Mouse (Mus musculus): Measurements from ENCODE around the gene Cyb5r2. TPM values are rescaled to one million over a fixed set of nuclear protein-coding genes. Genes with fewer than 3 reads are reported as not detected.

Cyb5r2 gene
- polyA plus RNA-seq, 1 experiment from 2014 or later: not detected

DNA sequence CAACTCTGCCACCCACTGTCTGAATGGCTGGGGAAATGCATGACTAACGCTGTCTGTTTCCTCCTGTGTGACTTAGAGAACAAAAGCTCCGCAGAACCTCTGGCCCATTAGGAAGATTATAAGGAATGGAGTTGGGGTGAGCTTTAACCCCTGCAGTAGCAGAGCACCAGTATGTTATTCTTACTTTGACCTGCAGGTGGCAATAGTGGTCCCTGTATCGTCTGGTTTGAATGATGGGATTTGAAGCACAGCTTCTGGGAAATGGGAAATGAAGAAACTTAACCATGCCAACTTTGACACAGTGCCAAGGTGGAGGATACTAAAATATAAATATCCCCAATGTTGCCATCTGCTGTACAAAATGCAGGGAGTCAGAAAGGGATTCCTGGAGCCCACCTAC, 8.6 kb downstream of the Cyb5r2 start:
- Histone ChIP-seq H3K27ac (no peak overlapping the region), H3K27me3 (no peaks in the 10 kb centered on the region), H3K9me3 (replicated peaks) (no peaks in the 10 kb centered on the region), H3K4me3 (no peak overlapping the region), H3K9ac (no peak overlapping the region), H3K36me3 (ENCODE audit: poor library complexity, severe bottlenecking) (no peaks in the 10 kb centered on the region), H3K4me1 (no peaks in the 10 kb centered on the region), H3K4me2 (no peak overlapping the region)
- ATAC-seq: peak; percentile 73
- WGBS: 3% methylated on average over 3 of the region's 3 CpGs

DNA sequence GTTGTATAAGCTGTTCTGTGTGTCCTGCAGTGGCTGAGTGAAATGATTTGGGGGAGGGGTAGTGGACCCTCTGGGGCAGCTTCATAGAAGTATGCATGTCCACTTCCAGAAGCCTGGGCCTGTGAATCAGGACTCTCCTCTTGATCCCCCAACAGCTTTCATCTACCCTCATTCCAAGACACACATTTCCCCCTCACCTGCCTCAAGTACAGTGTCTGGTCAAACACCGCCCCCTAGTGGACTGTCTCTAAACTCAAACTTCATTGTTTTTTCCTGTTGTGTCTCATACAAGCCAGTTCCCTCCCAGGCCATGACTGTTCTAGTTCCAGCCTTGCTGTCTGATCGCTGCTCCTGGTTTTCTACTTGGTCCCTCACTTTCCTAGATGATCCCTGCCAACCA, 9.9 kb downstream of the Cyb5r2 start:
- ATAC-seq: no peak; the same call in 1 of the 2 replicates
- Histone ChIP-seq H3K9ac (no peak overlapping the region), H3K4me3 (no peak overlapping the region), H3K36me3 (ENCODE audit: poor library complexity, severe bottlenecking) (no peaks in the 10 kb centered on the region), H3K27ac (no peak overlapping the region), H3K27me3 (no peaks in the 10 kb centered on the region), H3K4me1 (no peaks in the 10 kb centered on the region), H3K4me2 (no peak overlapping the region), H3K9me3 (replicated peaks) (no peaks in the 10 kb centered on the region)
- 26% methylated on average over 2 of the region's 2 CpGs for WGBS

DNA sequence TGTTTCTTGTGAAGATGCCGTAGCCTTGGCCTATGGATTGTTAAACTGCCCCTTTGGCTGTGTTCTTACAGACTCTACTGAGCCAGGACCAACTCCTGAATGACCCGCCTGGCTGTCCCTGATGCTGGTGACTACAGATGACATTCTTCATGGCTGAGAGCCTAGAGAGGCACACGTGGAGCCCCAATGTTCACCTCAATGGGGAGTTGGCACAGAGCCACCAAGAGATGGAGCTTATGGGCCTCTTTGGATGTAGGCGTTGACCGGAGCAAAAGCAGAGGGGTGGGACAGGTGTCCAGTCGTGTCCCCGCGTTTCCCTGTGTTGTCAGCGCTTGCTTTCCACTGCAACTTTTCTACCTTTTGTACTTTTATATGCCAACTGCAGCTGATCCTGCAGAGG, 10.4 kb downstream of the Cyb5r2 start:
- WGBS: 86% methylated on average over 9 of the region's 9 CpGs
- ATAC-seq: no peak

DNA sequence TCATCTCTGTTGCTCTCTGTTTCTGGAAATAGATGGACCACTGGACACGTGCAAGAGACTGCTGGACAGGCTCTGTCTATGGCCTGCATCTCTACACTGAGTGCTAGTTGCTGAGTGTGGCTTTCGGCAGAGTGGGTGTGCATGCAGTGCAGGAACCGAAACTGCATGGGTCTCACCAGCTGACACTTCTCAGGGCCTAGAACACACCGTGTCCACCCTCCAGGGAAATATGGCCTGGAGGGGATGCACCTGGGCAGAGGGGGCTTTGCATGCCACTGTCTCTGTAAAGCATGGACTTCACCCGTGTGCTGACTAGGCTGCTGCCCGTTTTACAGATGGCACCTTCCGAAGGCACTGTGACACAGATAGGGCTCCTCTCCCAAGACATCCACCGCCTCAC, 11.8 kb downstream of the Cyb5r2 start:
- no peak overlapping the region for H3K4me3 ChIP-seq
- H3K27ac ChIP-seq: no peak overlapping the region
- no peaks in the 10 kb centered on the region for H3K4me1 ChIP-seq
- no peaks in the 10 kb centered on the region for H3K27me3 ChIP-seq
- H3K36me3 ChIP-seq (ENCODE audit: poor library complexity, severe bottlenecking): no peaks in the 10 kb centered on the region
- H3K4me2 ChIP-seq: no peak overlapping the region
- no peak for ATAC-seq
- WGBS: 90% methylated on average over 8 of the region's 8 CpGs
- no peaks in the 10 kb centered on the region for H3K9me3 ChIP-seq (replicated peaks)
- no peak overlapping the region for H3K9ac ChIP-seq

More for the DNA sequence above, 10.4 kb downstream of the Cyb5r2 start:
- Histone ChIP-seq H3K36me3 (ENCODE audit: poor library complexity, severe bottlenecking) (no peaks in the 10 kb centered on the region), H3K9ac (no peak overlapping the region), H3K9me3 (replicated peaks) (no peaks in the 10 kb centered on the region), H3K27ac (no peak overlapping the region), H3K4me3 (no peak overlapping the region), H3K4me2 (no peak overlapping the region), H3K4me1 (no peaks in the 10 kb centered on the region), H3K27me3 (no peaks in the 10 kb centered on the region)

DNA sequence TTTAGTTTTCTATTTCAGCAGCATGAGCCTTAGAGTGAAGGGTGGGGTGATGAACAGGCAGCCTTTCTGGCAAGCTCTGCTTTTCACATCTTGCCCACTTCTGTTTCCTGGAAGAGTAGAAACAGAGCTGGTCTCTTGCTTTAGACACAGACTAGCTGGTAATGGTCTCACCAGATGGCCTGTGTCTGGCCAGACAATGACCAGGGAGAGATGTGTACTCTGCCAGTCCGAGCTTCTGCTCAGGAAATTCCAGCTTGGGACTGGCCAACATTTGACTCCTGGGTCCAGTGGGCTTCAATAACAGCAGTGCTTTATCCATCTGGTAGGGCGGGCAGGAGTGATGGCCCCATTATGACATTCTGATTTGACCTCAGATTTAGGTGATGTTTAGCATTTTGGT, 12.7 kb downstream of the Cyb5r2 start:
- Histone ChIP-seq H3K9me3 (replicated peaks) (no peaks in the 10 kb centered on the region), H3K27me3 (no peaks in the 10 kb centered on the region), H3K4me2 (no peak overlapping the region), H3K4me3 (no peak overlapping the region), H3K9ac (no peak overlapping the region), H3K27ac (no peak overlapping the region), H3K36me3 (ENCODE audit: poor library complexity, severe bottlenecking) (no peaks in the 10 kb centered on the region), H3K4me1 (no peaks in the 10 kb centered on the region)
- WGBS: 69% methylated on average over 2 of the region's 2 CpGs
- ATAC-seq: no peak

DNA sequence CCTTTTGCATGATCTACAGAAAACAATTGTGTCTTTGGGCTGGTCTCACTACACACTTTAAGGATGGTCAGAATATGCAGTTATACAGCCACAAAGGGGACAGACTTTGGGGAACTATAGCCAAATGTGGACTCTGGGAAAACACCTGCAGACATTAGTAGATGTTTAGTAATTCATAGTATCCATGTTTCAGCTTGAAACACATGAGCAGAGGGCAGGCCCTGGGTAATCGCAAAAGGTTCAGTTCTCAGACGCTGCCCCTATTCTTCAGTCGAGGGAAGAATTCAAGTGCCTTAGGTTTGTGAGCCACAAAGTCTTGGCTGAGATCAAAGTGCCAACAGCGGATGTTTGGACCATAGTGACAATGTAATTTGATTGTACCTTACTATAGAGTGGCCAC, 13.4 kb downstream of the Cyb5r2 start:
- H3K27ac ChIP-seq: no peak overlapping the region
- no peak overlapping the region for H3K9ac ChIP-seq
- H3K36me3 ChIP-seq (ENCODE audit: poor library complexity, severe bottlenecking): no peaks in the 10 kb centered on the region
- no peaks in the 10 kb centered on the region for H3K4me1 ChIP-seq
- no peaks in the 10 kb centered on the region for H3K9me3 ChIP-seq (replicated peaks)
- no peak overlapping the region for H3K4me2 ChIP-seq
- no peaks in the 10 kb centered on the region for H3K27me3 ChIP-seq
- H3K4me3 ChIP-seq: no peak overlapping the region
- ATAC-seq: no peak
- WGBS: 89% methylated on average over 4 of the region's 4 CpGs

DNA sequence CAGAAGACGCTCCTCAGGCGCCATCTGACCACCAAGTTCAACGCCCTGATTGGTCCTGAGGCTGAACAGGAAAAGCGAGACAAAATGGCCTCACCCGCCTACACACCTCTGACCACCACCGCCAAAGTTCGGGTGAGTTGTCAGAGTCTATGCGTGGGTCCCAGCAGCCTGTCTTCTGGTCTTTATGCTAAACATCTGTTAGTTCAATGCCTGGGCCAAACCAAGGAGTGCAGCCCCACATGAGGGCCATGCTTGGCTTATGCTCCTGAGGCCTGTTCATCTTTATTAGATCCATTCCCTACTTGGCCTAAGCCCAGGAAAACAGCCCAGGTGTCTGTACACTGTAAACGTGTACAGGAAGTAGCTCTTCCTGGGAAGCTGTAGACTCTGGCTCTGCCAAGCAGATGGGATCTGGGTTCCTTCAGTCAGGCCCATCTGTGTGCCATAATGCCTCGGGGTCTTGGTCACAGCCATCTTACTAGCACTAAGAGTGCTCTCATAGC, 14.8 kb downstream of the Cyb5r2 start:
- no peak overlapping the region for H3K4me2 ChIP-seq
- no peak for ATAC-seq
- no peak overlapping the region for H3K27ac ChIP-seq
- 93% methylated on average over 10 of the region's 10 CpGs for WGBS
- H3K4me3 ChIP-seq: no peak overlapping the region
- H3K9ac ChIP-seq: no peak overlapping the region
- no peaks in the 10 kb centered on the region for H3K9me3 ChIP-seq (replicated peaks)
- H3K36me3 ChIP-seq (ENCODE audit: poor library complexity, severe bottlenecking): no peaks in the 10 kb centered on the region
- H3K27me3 ChIP-seq: no peaks in the 10 kb centered on the region
- no peaks in the 10 kb centered on the region for H3K4me1 ChIP-seq

DNA sequence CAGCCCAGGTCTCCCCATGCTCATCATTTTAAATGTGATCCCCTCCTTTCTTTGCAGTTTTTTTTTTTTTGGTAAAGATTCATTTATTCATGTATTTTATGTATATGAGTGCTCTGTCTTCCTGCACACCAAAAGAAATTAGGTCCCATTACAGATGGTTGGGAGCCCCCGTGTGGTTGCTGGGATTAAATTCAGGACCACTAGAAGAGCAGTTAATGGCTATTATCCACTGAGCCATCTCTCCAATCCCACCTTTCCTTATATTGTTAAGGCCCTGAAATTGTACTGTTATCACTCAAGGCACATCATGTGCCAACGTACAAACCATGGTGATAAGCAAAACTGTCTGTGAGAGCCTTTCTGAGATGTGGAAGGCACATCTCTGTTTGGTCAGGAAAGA, 19.1 kb downstream of the Cyb5r2 start:
- 0 out of 2 replicates have a peak, but pooled peaks have one; percentile 30 for ATAC-seq
- WGBS: 41% methylated on average over 2 of the region's 2 CpGs
- Histone ChIP-seq H3K4me3 (no peak overlapping the region), H3K9ac (no peak overlapping the region), H3K27me3 (no peaks in the 10 kb centered on the region), H3K27ac (no peak overlapping the region), H3K9me3 (replicated peaks) (no peaks in the 10 kb centered on the region), H3K4me1 (no peaks in the 10 kb centered on the region), H3K36me3 (ENCODE audit: poor library complexity, severe bottlenecking) (no peaks in the 10 kb centered on the region), H3K4me2 (no peak overlapping the region)

DNA sequence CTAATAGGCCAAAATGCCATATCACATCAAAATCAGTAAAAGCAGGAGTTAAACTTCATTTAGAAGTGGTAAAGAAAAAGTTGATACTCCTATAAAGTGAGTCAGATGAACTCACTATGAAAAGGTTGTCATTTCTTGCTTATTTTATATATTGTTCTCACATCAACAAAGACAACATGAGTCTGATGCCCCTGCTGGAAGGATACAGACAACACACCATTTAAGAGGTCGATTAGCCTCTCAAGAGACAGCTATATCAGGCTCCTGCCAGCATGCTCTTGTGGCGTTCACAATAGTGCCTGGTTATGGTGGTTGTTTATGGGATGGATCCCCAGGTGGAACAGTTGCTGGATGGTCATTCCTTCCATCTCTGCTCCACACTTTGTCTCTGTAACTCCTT, 24.7 kb downstream of the Cyb5r2 start:
- whole genome bisulfite sequencing: 70% methylated on average over 2 of the region's 2 CpGs
- Histone ChIP-seq H3K4me1 (no peaks in the 10 kb centered on the region), H3K4me3 (no peak overlapping the region), H3K4me2 (no peak overlapping the region), H3K27ac (no peak overlapping the region), H3K36me3 (ENCODE audit: poor library complexity, severe bottlenecking) (no peaks in the 10 kb centered on the region), H3K9me3 (replicated peaks) (no peaks in the 10 kb centered on the region), H3K27me3 (no peaks in the 10 kb centered on the region), H3K9ac (no peak overlapping the region)
- ATAC-seq: no peak

DNA sequence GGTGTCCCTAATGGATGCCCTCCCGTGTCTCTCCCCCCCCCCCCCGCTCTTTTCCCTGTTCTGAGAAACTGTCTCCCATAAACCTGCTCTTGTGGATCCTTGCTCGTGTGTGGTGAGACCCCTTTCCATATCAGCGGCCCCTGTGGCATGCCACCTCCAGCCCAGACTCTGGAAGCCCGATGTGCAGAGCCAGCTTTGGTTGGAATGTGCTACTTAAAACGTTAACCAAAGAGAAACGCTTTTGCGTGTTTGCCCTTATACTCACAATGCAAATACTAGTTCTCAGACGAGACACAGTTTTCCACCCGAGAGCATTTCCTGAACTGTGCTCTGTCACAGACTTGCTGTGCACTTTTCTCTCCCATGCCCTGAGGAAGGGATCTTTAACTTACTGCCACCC, 27.2 kb downstream of the Cyb5r2 start:
- Histone ChIP-seq H3K4me1 (no peaks in the 10 kb centered on the region), H3K27ac (no peak overlapping the region), H3K4me3 (no peak overlapping the region), H3K9me3 (replicated peaks) (0 out of 2 replicates have a peak, but pooled peaks cover 4% of the 10 kb centered on the region), H3K27me3 (no peaks in the 10 kb centered on the region), H3K36me3 (ENCODE audit: poor library complexity, severe bottlenecking) (no peaks in the 10 kb centered on the region), H3K4me2 (no peak overlapping the region), H3K9ac (no peak overlapping the region)
- ATAC-seq: no peak
- WGBS: 79% methylated on average over 9 of the region's 10 CpGs

DNA sequence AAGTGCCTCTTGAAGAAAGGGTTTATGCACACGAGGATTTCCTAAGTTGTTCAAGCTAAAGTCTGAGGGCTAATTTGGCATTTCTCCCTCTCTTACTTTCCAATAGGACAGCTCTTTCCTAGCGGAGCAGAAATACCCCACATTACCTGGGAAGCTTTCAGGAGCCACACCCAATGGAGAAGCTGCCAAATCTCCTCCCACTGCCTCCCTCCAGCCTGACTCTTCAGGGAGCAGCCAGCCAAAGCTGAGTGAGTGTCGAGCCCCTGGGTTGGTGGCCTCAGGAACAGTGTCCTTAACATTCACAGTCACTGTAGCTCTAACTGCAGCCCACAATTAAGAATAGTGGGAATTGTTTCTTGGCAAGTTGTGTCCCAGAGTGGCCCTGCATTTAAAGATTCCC, 30.3 kb downstream of the Cyb5r2 start:
- 73% methylated on average over 3 of the region's 3 CpGs for WGBS
- no peak for ATAC-seq
- Histone ChIP-seq H3K36me3 (ENCODE audit: poor library complexity, severe bottlenecking) (no peaks in the 10 kb centered on the region), H3K27me3 (no peaks in the 10 kb centered on the region), H3K4me1 (no peaks in the 10 kb centered on the region), H3K9me3 (replicated peaks) (0 out of 2 replicates have a peak, but pooled peaks cover 4% of the 10 kb centered on the region), H3K9ac (no peak overlapping the region), H3K4me3 (no peak overlapping the region), H3K4me2 (no peak overlapping the region), H3K27ac (no peak overlapping the region)

DNA sequence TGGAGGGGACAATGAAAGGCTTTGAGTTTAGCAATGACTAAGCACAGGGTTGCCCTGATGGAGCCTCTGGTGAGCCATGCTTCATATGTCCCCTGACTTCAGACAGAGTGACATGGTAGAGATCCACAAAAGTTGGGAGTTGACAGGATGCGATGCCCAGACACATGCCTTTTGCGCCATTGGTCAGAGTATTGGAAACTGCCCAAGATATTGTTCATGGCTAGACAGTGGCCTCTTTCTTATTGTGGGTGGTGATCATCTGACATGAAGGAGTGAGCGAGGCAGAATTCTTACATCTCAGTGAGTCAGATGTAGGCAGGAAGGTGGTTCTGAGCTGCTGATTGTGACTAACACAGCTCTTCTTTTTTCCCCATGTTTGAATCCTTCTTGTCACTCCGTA, 35.3 kb downstream of the Cyb5r2 start:
- Histone ChIP-seq H3K27ac (no peak overlapping the region), H3K4me1 (no peaks in the 10 kb centered on the region)
- 97% methylated on average over 4 of the region's 4 CpGs for WGBS

DNA sequence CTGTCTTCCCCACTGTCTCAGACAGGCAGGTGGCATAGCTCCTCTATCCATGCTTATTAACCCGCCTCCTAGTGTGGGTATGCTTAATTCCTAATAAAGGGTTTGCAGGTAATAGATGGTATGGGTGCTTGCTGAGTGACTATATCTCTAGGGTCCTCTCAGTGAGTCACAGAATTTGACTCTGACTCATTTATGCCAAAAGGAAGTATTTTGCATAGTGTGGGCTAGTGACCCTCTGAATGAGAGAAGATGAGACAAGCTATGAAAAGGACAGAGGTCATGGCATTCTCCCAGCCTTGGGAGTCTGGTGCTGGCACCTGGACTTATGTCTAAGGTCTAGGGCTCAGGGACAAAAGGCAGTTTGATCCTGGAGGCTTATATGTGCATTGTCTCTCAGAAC, 37.1 kb downstream of the Cyb5r2 start:
- H3K9me3 ChIP-seq (replicated peaks): no peaks in the 10 kb centered on the region
- H3K4me2 ChIP-seq: no peak overlapping the region
- H3K27ac ChIP-seq: no peak overlapping the region
- no peaks in the 10 kb centered on the region for H3K4me1 ChIP-seq
- no peak overlapping the region for H3K9ac ChIP-seq
- no peak for ATAC-seq
- no peaks in the 10 kb centered on the region for H3K27me3 ChIP-seq
- H3K36me3 ChIP-seq (ENCODE audit: poor library complexity, severe bottlenecking): no peaks in the 10 kb centered on the region
- 89% methylated on average over 1 of the region's 1 CpGs for WGBS
- no peak overlapping the region for H3K4me3 ChIP-seq

More for the DNA sequence above, 35.3 kb downstream of the Cyb5r2 start:
- H3K36me3 ChIP-seq (ENCODE audit: poor library complexity, severe bottlenecking): no peaks in the 10 kb centered on the region
- H3K4me3 ChIP-seq: no peak overlapping the region
- no peak for ATAC-seq
- H3K4me2 ChIP-seq: no peak overlapping the region
- no peaks in the 10 kb centered on the region for H3K27me3 ChIP-seq
- no peak overlapping the region for H3K9ac ChIP-seq
- 0 out of 2 replicates have a peak, but pooled peaks cover 4% of the 10 kb centered on the region for H3K9me3 ChIP-seq (replicated peaks)

Measured in forebrain, embryonic 13.5 days (tissue).